Mouse (Mus musculus) lung, postnatal 0 days (tissue): ENCODE measurements around the gene Mycbpap. TPM values are rescaled to one million over a fixed set of nuclear protein-coding genes. Genes with fewer than 3 reads are reported as not detected.

ENCODE experiments used
- ATAC-seq: fragments of 200-750 bp; cut with Nextera tagmentation; 2 replicates; pipeline ENCODE4 v1.8.0; 2017; ENCODE audit warnings: moderate library complexity
- DNase-seq: peaks from one replicate; pipeline ENCODE4 v3.0.0-alpha.2; 2016; ENCODE audit warnings: low spot score
- H3K27ac ChIP-seq: fragments of 300-500 bp; sonication (generic); 2 replicates; pipeline ENCODE4 v1.5.1; 2014; ENCODE audit warnings: antibody characterized with exemption, mild to moderate bottlenecking, low read length, mixed read lengths
- H3K27me3 ChIP-seq: fragments of 300-500 bp; sonication (generic); replicated peaks from 2 replicates; pipeline ENCODE4 v1.6.1; 2014; ENCODE audit warnings: low read length, mixed read lengths; ENCODE audit not compliant: insufficient read depth
- H3K36me3 ChIP-seq: fragments of 300-500 bp; sonication (generic); 2 replicates; pipeline ENCODE4 v1.6.1; 2014; ENCODE audit warnings: low read length, mixed read lengths; ENCODE audit not compliant: insufficient read depth
- H3K4me1 ChIP-seq: fragments of 300-500 bp; sonication (generic); 2 replicates; pipeline ENCODE4 v1.6.1; 2014; ENCODE audit warnings: antibody characterized with exemption, low read depth, low read length, mixed read lengths; ENCODE audit not compliant: insufficient read depth
- H3K4me2 ChIP-seq: fragments of 300-500 bp; sonication (generic); replicated peaks from 2 replicates; pipeline ENCODE4 v1.6.1; 2014; ENCODE audit warnings: low read depth, mild to moderate bottlenecking, low read length, moderate library complexity, mixed read lengths
- H3K4me3 ChIP-seq: fragments of 300-500 bp; sonication (generic); 2 replicates; pipeline ENCODE4 v1.5.1; 2014; ENCODE audit warnings: low read depth, low read length
- H3K9ac ChIP-seq: fragments of 300-500 bp; sonication (generic); replicated peaks from 2 replicates; pipeline ENCODE4 v1.6.1; 2014; ENCODE audit warnings: low read depth, mild to moderate bottlenecking
- H3K9me3 ChIP-seq: fragments of 300-500 bp; sonication (generic); 2 replicates; pipeline ENCODE4 v1.6.1; 2016; ENCODE audit warnings: low read length, mixed read lengths
- CTCF ChIP-seq: IDR thresholded peaks from 2 replicates; pipeline ENCODE4 v1.5.1; 2016; ENCODE audit warnings: antibody characterized with exemption, mild to moderate bottlenecking
- EP300 ChIP-seq: IDR thresholded peaks from 2 replicates; pipeline ENCODE4 v1.6.1; 2016; ENCODE audit warnings: antibody characterized with exemption, mild to moderate bottlenecking, control low read depth
- WGBS: fragments of 180-500 bp; shearing (Covaris S2); extraction: QIAGEN DNeasy Blood & Tissue Kit; methylation state at CpG from one replicate; pipeline ENCODE4 v1.1.7; 2014; 5-methylcytosine and 5-hydroxymethylcytosine counted together
- polyA plus RNA-seq: library from polyadenylated mRNA; unstranded; fragments of >200 nt; fragmentation: Nextera tagmentation; extraction: Ambion mirVana; gene quantifications from 2 replicates; pipeline ENCODE4 v1.2.1, GENCODE M21; 2015

Mycbpap gene
- polyA plus RNA-seq, 1 experiment from 2014 or later: 3.1 TPM

DNA sequence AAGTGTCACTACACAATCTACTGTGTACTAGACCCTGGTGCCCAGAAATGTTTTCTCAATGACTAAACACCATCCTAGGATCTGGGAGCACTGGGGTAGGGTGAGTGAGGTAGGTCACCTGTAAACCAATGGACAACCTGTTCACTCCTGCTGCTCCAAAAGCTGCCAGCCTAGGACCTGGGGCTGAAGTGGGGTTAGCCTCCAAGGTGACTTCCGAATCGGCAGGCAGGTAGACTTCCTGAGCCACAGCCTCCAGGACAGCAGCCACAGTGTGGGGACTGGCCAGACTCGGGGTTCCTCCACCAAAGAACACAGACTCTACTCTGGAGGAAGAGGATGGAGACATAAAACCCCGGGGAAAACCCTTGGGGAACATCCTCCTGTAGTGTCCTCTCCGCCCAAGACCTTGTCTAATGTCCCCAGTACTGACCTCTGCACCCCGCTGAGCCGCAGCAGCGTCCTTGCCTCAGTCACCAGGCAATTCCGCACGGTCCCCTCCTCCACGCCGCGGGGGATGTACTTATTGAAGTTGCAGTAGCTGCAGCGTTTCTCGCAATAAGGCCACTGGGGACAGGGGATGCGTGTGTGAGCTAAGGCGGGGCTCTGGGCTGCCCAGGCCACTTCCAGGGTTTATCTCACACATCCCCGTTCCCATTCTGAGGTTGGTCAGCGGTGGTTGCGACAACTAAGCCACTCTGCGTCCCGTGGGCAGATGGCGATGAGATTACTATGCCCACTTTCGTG lies 26.7 kb upstream of the Mycbpap start:
- H3K27ac ChIP-seq: no peak overlapping the region
- H3K27me3 ChIP-seq: no peaks in the 10 kb centered on the region
- DNase-seq (peak; percentile 43), ATAC-seq (peak; percentile 13; the same call in 1 of the 2 replicates)
- H3K36me3 ChIP-seq: no peaks in the 10 kb centered on the region
- H3K4me1 ChIP-seq: peaks cover 3% of the 10 kb centered on the region
- peak overlapping the region; percentile 45 for H3K4me3 ChIP-seq
- no peak for TF ChIP-seq EP300
- no peak for TF ChIP-seq CTCF
- WGBS: 8% methylated on average over 23 of the region's 24 CpGs
- H3K4me2 ChIP-seq: peak overlapping the region; percentile 81
- H3K9me3 ChIP-seq: no peaks in the 10 kb centered on the region
- peak overlapping the region; percentile 27; the same call in 1 of the 2 replicates for H3K9ac ChIP-seq

DNA sequence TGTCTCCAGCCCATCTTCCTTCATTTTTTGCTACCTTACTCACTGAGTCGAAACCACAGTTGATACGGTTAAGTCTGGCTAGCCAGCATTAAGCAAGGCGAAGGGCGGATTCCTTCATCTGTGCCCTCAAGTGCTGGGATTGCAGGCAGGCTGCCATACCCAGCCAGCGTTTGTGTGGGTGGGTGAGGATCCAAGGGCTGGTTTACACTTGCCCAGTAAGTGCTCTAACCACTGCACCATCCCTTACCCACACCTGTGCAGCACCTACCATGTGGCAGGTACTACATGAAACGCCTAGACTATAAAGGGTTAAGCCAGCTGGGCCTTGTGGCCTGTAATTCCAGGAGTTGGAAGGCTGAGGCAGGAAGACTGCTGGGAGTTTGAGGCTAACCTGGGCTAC lies 25.7 kb upstream of the Mycbpap start:
- ATAC-seq: no peak
- Histone ChIP-seq H3K36me3 (no peaks in the 10 kb centered on the region), H3K4me1 (peaks cover 3% of the 10 kb centered on the region), H3K9me3 (no peaks in the 10 kb centered on the region), H3K27me3 (no peaks in the 10 kb centered on the region), H3K4me3 (no peak overlapping the region), H3K27ac (no peak overlapping the region), H3K9ac (no peak overlapping the region), H3K4me2 (no peak overlapping the region)
- DNase-seq: no peak
- TF ChIP-seq EP300 (no peak), CTCF (no peak)
- 93% methylated on average over 6 of the region's 6 CpGs for WGBS

DNA sequence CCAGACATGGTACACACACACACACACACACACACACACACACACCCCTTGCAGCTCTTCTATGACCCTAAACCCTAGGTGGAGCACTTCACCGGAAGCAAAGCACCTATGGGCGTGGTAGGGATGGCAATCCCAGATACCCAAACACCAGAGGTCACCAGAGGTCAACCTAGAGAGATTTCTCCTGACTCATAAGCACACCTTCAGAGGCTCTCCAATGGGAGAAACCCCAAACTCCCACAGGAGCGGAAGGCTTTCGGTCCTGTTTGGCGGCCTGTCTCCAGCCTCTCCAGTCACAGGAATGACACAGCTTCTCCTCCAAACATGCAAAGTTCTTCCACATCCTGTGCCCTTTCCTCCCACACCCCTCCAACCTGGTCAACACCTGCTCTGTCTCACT lies 24.8 kb upstream of the Mycbpap start:
- Histone ChIP-seq H3K36me3 (no peaks in the 10 kb centered on the region), H3K4me2 (no peak overlapping the region), H3K27ac (no peak overlapping the region), H3K9me3 (no peaks in the 10 kb centered on the region), H3K27me3 (no peaks in the 10 kb centered on the region), H3K9ac (no peak overlapping the region), H3K4me1 (peaks cover 3% of the 10 kb centered on the region), H3K4me3 (no peak overlapping the region)
- TF ChIP-seq CTCF: no peak
- no peak for TF ChIP-seq EP300
- 88% methylated on average over 5 of the region's 5 CpGs for WGBS
- ATAC-seq (no peak), DNase-seq (no peak)

DNA sequence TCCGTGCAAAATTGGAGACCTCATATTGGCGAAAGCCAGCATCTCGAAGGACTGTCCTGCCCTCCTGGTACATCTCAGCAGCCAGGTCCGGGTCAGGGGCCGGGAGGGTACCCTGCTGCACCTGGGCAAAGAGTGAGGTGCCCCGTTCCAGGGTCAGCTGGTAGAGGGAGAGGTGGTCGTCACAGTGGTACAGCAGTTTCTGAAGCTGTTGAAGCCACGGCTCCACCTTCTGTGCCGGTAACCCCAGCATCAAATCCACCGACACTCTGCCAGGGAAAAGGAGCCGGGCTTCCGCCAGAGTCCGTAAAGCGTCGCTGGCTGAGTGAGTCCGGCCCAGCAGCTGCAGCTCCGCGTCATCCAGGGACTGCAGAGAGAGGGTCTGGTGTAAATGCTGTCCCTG lies 22.9 kb upstream of the Mycbpap start:
- WGBS: 50% methylated on average over 18 of the region's 18 CpGs

DNA sequence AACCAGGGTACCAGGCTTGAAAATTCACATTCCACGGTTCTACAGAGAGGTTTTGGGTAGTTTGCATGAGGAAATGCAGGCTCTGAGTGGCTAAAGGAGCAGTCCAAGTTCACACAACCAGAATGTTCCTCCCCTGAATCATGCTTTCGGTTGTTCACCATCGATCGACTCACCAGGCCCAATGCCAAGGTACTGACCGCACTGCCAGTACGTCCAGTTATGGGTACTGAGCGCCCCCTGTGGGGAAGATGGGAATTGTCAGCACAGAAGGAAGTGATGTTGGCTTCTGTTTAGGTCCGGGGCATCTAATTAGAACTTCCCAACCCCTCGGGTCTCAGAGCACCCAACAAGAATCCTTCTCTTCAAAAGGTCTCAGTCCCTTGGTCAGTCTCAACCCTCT lies 22.4 kb upstream of the Mycbpap start:
- no peak overlapping the region for H3K27ac ChIP-seq
- no peaks in the 10 kb centered on the region for H3K36me3 ChIP-seq
- H3K27me3 ChIP-seq: no peaks in the 10 kb centered on the region
- ATAC-seq: peak; percentile 75
- peak overlapping the region; percentile 32 for H3K4me2 ChIP-seq
- WGBS: 16% methylated on average over 9 of the region's 9 CpGs
- peak; percentile 97 for DNase-seq
- no peak overlapping the region for H3K9ac ChIP-seq
- H3K4me3 ChIP-seq: no peak overlapping the region
- H3K9me3 ChIP-seq: no peaks in the 10 kb centered on the region
- TF ChIP-seq CTCF: peak; percentile 97
- no peak for TF ChIP-seq EP300
- peaks cover 3% of the 10 kb centered on the region for H3K4me1 ChIP-seq

More for the DNA sequence above, 22.9 kb upstream of the Mycbpap start:
- no peak for DNase-seq
- Histone ChIP-seq H3K4me3 (no peak overlapping the region), H3K4me1 (peaks cover 3% of the 10 kb centered on the region), H3K9me3 (no peaks in the 10 kb centered on the region), H3K27ac (no peak overlapping the region), H3K4me2 (no peak overlapping the region), H3K36me3 (no peaks in the 10 kb centered on the region), H3K9ac (no peak overlapping the region), H3K27me3 (no peaks in the 10 kb centered on the region)
- TF ChIP-seq CTCF: no peak
- TF ChIP-seq EP300: no peak
- ATAC-seq: no peak

DNA sequence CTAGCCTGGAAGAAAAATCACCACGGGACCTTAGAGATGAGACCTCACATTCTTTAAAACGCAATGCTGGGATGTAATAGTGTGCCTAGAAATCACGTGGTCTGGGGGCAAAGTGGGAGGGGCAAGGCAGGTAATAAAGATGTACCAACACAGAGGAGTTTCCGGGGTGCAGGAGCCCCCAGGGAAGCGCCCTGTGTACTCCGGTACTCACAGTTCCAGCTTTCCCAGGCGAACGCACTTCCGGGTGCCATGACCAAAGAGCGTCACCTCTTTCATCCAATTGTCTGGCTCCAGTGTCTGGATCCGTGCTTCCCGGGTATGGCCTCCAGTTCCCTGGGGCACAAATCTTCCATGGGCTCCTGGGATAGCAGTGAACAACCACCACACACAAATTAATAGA lies 21.8 kb upstream of the Mycbpap start:
- DNase-seq (no peak), ATAC-seq (no peak)
- Histone ChIP-seq H3K9me3 (no peaks in the 10 kb centered on the region), H3K4me2 (0 out of 2 replicates have a peak overlapping the region, but pooled peaks have one; percentile 32), H3K27ac (no peak overlapping the region), H3K27me3 (no peaks in the 10 kb centered on the region), H3K4me1 (peaks cover 3% of the 10 kb centered on the region), H3K36me3 (no peaks in the 10 kb centered on the region), H3K9ac (no peak overlapping the region), H3K4me3 (no peak overlapping the region)
- 86% methylated on average over 12 of the region's 12 CpGs for WGBS
- TF ChIP-seq CTCF (no peak), EP300 (no peak)
